14 mouse cellular contexts compared by ENCODE assay signal in the genomic region with DNA sequence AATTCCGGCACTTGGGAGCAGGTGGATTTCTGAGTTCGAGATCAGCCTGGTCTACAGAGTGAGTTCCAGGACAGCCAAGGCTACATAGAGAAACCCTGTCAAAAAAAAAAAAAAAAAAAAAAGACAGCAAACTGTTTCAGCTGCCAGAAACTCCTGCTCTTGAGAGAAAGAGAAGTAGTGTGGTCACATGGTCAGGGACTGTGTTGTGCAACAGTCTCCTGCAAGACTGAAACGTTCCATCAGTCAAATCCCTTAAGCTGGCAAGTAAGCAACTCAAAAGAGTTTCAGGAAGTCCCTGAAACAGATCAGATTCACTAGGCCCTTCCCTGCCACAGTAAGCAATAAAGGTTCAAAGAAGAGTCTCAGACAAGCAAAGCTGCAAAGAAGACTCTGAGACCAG. TPM values are rescaled to one million over a fixed set of nuclear protein-coding genes. Genes with fewer than 3 reads are reported as not detected.
DNase-seq lines count a peak whose midpoint lies in the region; ATAC-seq and TF ChIP-seq lines count a peak whose summit lies in the region.
"Had no signal": no experiment of that assay in that cellular context is flagged by ENCODE, and none has a peak within 500 bp of the region (broad histone marks: within the 10 kb centered on the region; RNA-seq: fewer than 3 reads in every experiment).

No protein-coding gene starts in this region.

- ATAC-seq in heart, embryonic 12.5 days (ENCODE audit: insufficient number of reproducible peaks, low FRiP score): no peak
- ATAC-seq in midbrain, embryonic 11.5 days (ENCODE audit: low FRiP score): no peak
- no peak for ATAC-seq in midbrain, embryonic 16.5 days

- no peak overlapping the region for H3K9ac ChIP-seq in heart, embryonic 12.5 days
- H3K9ac ChIP-seq in midbrain, embryonic 11.5 days (ENCODE audit: low read length): no peak overlapping the region
- H3K9ac ChIP-seq in midbrain, embryonic 16.5 days (ENCODE audit: low read depth, low read length): no peak overlapping the region
- H3K9ac ChIP-seq: embryonic facial prominence, embryonic 12.5 days; liver, embryonic 14.5 days had no signal

- no peaks in the 10 kb centered on the region for H3K36me3 ChIP-seq in heart, embryonic 12.5 days
- no peaks in the 10 kb centered on the region for H3K36me3 ChIP-seq in midbrain, embryonic 11.5 days (ENCODE audit: control insufficient read depth, insufficient read depth, low read length)
- no peaks in the 10 kb centered on the region for H3K36me3 ChIP-seq in midbrain, embryonic 16.5 days (ENCODE audit: control insufficient read depth, insufficient read depth, low read length)
- no peaks in the 10 kb centered on the region for H3K36me3 ChIP-seq in myocyte (ENCODE audit: control insufficient read depth, insufficient read depth)
- H3K36me3 ChIP-seq: embryonic facial prominence, embryonic 12.5 days; limb, embryonic 10.5 days had no signal

- H3K4me2 ChIP-seq in heart, embryonic 12.5 days: no peak overlapping the region
- H3K4me2 ChIP-seq in midbrain, embryonic 11.5 days: no peak overlapping the region
- no peak overlapping the region for H3K4me2 ChIP-seq in midbrain, embryonic 16.5 days (ENCODE audit: low read length)
- H3K4me2 ChIP-seq in myocyte (ENCODE audit: low read depth): no peak overlapping the region

- no peaks in the 10 kb centered on the region; the same call in 1 of the 2 replicates for H3K27me3 ChIP-seq in heart, embryonic 12.5 days (replicated peaks)
- peaks cover 29% of the 10 kb centered on the region for H3K27me3 ChIP-seq in midbrain, embryonic 11.5 days (ENCODE audit: control insufficient read depth, insufficient read depth, low read length)
- H3K27me3 ChIP-seq in midbrain, embryonic 16.5 days (ENCODE audit: control insufficient read depth, insufficient read depth, low read depth, low read length): peaks cover 20% of the 10 kb centered on the region
- H3K27me3 ChIP-seq in myocyte (ENCODE audit: control insufficient read depth, insufficient read depth, insufficient read length): peaks cover 29% of the 10 kb centered on the region

- H3K27ac ChIP-seq in heart, embryonic 12.5 days (ENCODE audit: poor library complexity, severe bottlenecking): peak overlapping the region; percentile 67; the same call in 1 of the 2 replicates
- no peak overlapping the region for H3K27ac ChIP-seq in midbrain, embryonic 11.5 days (ENCODE audit: low read depth, low read length)
- no peak overlapping the region for H3K27ac ChIP-seq in midbrain, embryonic 16.5 days (ENCODE audit: low read length)
- H3K27ac ChIP-seq: embryonic facial prominence, embryonic 12.5 days; liver, embryonic 14.5 days had no signal

- H3ac ChIP-seq in myocyte (ENCODE audit: control insufficient read depth, insufficient read length): no peak overlapping the region

- TF ChIP-seq POLR2A in myocyte (IDR thresholded peaks at IDR 0.05; ENCODE audit: insufficient read length, low read depth): no peak

- no peak overlapping the region for H3K4me3 ChIP-seq in heart, embryonic 12.5 days
- H3K4me3 ChIP-seq in midbrain, embryonic 11.5 days (ENCODE audit: low read depth, low read length): no peak overlapping the region
- no peak overlapping the region for H3K4me3 ChIP-seq in midbrain, embryonic 16.5 days (ENCODE audit: low read depth, low read length)
- H3K4me3 ChIP-seq in myocyte: no peak overlapping the region

- no peaks in the 10 kb centered on the region for H3K79me2 ChIP-seq in myocyte (ENCODE audit: control insufficient read depth, insufficient read depth)

- DNase-seq in heart, postnatal 4 days: no peak
- DNase-seq in midbrain, embryonic 11.5 days (ENCODE audit: low spot score, missing footprints): peak; percentile 67
- DNase-seq in fat pad, adult 2 months (ENCODE audit: extremely low read depth, low read depth, low spot score): peak; percentile 10
- no peak for DNase-seq in spleen, adult 12 weeks (ENCODE audit: low spot score)
- DNase-seq in cerebellum, adult 18-20 months: no peak
- DNase-seq: kidney, adult 9 months; layer of hippocampus, postnatal 36 days; thymus, postnatal 36 days had no signal

- WGBS in heart, embryonic 12.5 days: 64% methylated on average over 3 of the region's 3 CpGs
- 74% methylated on average over 3 of the region's 3 CpGs for WGBS in midbrain, embryonic 11.5 days
- 71% methylated on average over 3 of the region's 3 CpGs for WGBS in midbrain, embryonic 16.5 days

- H3K4me1 ChIP-seq in heart, embryonic 12.5 days (replicated peaks): peaks cover 34% of the 10 kb centered on the region
- H3K4me1 ChIP-seq in midbrain, embryonic 11.5 days (ENCODE audit: control insufficient read depth, insufficient read depth, low read length): no peaks in the 10 kb centered on the region
- H3K4me1 ChIP-seq in midbrain, embryonic 16.5 days (ENCODE audit: control insufficient read depth, insufficient read depth, low read length): peaks cover 4% of the 10 kb centered on the region; the same call in 1 of the 2 replicates

- no peaks in the 10 kb centered on the region for H3K9me3 ChIP-seq in heart, embryonic 12.5 days (replicated peaks)
- no peaks in the 10 kb centered on the region for H3K9me3 ChIP-seq in midbrain, embryonic 11.5 days (ENCODE audit: control insufficient read depth, low read length)
- H3K9me3 ChIP-seq in midbrain, embryonic 16.5 days (replicated peaks; ENCODE audit: control insufficient read depth, low read length, poor library complexity, severe bottlenecking): no peaks in the 10 kb centered on the region
- H3K9me3 ChIP-seq: embryonic facial prominence, embryonic 12.5 days; limb, embryonic 10.5 days had no signal

TF ChIP-seq in myocyte, 11 proteins besides CTCF, POLR2A, EP300 and RAD21:
- TF ChIP-seq TCF3 (IDR thresholded peaks at IDR 0.05; ENCODE audit: insufficient read length, low read depth): no peak
- TF ChIP-seq MAX (IDR thresholded peaks at IDR 0.05; ENCODE audit: low read depth): no peak
- no peak for TF ChIP-seq POLR2AphosphoS2 (IDR thresholded peaks at IDR 0.05; ENCODE audit: insufficient read length, low read depth)
- peak; percentile 22 for TF ChIP-seq USF1 (IDR thresholded peaks at IDR 0.05; ENCODE audit: low read depth)

RNA-seq across cellular contexts. Expression of a gene that starts 4.9 kb away (rescaled TPM):
- polyA plus RNA-seq in heart, embryonic 12.5 days (2016; fragmentation: Nextera tagmentation; extraction: Ambion mirVana): 48.1 and 50.7 TPM in 2 replicates
- 10 to 100 TPM; 40.9 to 42.5 TPM for total RNA-seq in heart, postnatal 4 days (2021)
- 0.60 and 1.3 TPM in 2 replicates for polyA plus RNA-seq in midbrain, embryonic 11.5 days (2014; fragmentation: Nextera tagmentation; extraction: Ambion mirVana)
- 0.41 and 0.45 TPM in 2 replicates for polyA plus RNA-seq in midbrain, embryonic 16.5 days (2015; fragmentation: Nextera tagmentation; extraction: Ambion mirVana)
- 4.7 TPM for polyA plus RNA-seq in myocyte (2012; fragmentation: generic; extraction: Trizol)

RNA-seq across cellular contexts. Expression of a gene that starts 5.7 kb away (rescaled TPM):
- polyA plus RNA-seq in heart, embryonic 12.5 days (2016; fragmentation: Nextera tagmentation; extraction: Ambion mirVana): 11.4 and 13.6 TPM in 2 replicates
- total RNA-seq in heart, postnatal 4 days (2021): 10 to 100 TPM; 15.7 to 20.5 TPM
- 5.9 and 7.3 TPM in 2 replicates for polyA plus RNA-seq in midbrain, embryonic 11.5 days (2014; fragmentation: Nextera tagmentation; extraction: Ambion mirVana)
- 25.0 and 28.4 TPM in 2 replicates for polyA plus RNA-seq in midbrain, embryonic 16.5 days (2015; fragmentation: Nextera tagmentation; extraction: Ambion mirVana)
- 60.6 TPM for polyA plus RNA-seq in myocyte (2012; fragmentation: generic; extraction: Trizol)

Comparison
In these comparisons a context has a peak if more than half of its experiments do, and no peak if none do; other contexts are left out.
1. DNase-seq: peak in midbrain, embryonic 11.5 days (single experiment) and fat pad, adult 2 months (single experiment); none in heart, postnatal 4 days (single experiment), spleen, adult 12 weeks (single experiment) and cerebellum, adult 18-20 months (0 of 2).